Mouse (Mus musculus) erythroblast, embryonic 14.5 days (primary cell): ENCODE measurements around the gene Ankrd39.

Experiments
- GATA1 ChIP-seq: IDR thresholded peaks from 2 replicates; pipeline ENCODE4 v1.6.1; 2012; ENCODE audit warnings: low read length, inconsistent platforms, mixed read lengths
- TAL1 ChIP-seq: IDR thresholded peaks from 3 replicates; pipeline ENCODE4 v1.6.1; 2012; ENCODE audit warnings: low read length, inconsistent platforms, mixed read lengths

DNA sequence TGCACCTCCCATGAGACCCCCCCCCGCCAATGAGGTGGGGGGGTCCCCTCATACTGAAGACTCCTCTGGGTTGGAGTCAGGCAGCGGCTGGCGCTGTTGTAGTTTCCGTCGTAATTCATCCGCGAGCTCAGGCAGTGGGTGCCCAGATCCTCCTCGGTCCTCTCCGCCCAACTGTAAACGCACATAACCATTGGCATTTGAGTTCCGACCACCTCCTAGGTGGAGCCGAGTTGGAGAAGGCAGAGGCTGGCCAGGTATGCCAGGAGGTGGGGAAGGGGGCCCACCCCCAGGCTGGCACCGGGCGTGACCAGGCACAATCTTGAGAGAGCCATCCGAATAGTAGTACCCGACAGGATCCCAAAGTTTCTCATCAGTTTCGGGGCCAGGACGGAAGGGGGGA, 2.2 kb upstream of the Ankrd39 start:
- TF ChIP-seq GATA1: no peak
- TF ChIP-seq TAL1: no peak
